Comparison of ENCODE assay signal across 9 mouse cellular contexts in the genomic region with DNA sequence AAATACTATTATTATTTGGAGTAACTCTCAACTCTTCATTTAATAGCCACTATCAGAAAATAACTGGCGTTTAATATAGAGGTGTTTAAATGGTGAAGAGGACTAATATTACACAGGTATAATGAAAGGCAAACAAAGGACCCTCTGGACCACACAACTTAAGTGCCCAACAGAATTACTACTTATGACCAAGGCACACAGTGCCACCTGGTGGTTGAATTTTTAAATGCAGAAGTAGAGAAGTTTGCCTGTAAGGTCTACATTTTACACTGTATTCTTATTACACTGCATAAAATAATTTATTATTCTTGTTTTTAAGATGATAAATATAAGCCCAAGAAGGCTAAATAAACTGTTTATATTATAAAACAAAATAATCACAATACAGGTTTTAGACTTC.
DNase-seq lines count a peak whose midpoint lies in the region; ATAC-seq and TF ChIP-seq lines count a peak whose summit lies in the region.
"Had no signal": no experiment of that assay in that cellular context is flagged by ENCODE, and none has a peak within 500 bp of the region (broad histone marks: within the 10 kb centered on the region; RNA-seq: fewer than 3 reads in every experiment).

No protein-coding gene starts in this region.

- WGBS in forebrain, postnatal 0 days, result 25% methylated on average over 1 of the region's 1 CpGs
- 17% methylated on average over 1 of the region's 1 CpGs for WGBS in forebrain, embryonic 12.5 days
- 26% methylated on average over 1 of the region's 1 CpGs for WGBS in midbrain, embryonic 11.5 days
- WGBS in midbrain, embryonic 15.5 days, result 39% methylated on average over 1 of the region's 1 CpGs
- WGBS in large intestine, adult 2 months, result 23% methylated on average over 1 of the region's 1 CpGs
- WGBS in neural tube, embryonic 11.5 days, result 28% methylated on average over 1 of the region's 1 CpGs

- no peak overlapping the region for H3K4me3 ChIP-seq in forebrain, postnatal 0 days (ENCODE audit: low read depth, low read length)
- H3K4me3 ChIP-seq in forebrain, embryonic 12.5 days (replicated peaks), result no peak overlapping the region
- H3K4me3 ChIP-seq in midbrain, embryonic 11.5 days (ENCODE audit: low read depth, low read length), result no peak overlapping the region
- H3K4me3 ChIP-seq in midbrain, embryonic 15.5 days, result no peak overlapping the region
- no peak overlapping the region for H3K4me3 ChIP-seq in neural tube, embryonic 11.5 days (ENCODE audit: low read depth, low read length)

- peak; percentile 77 for TF ChIP-seq CTCF in forebrain, postnatal 0 days (IDR thresholded peaks at IDR 0.05; ENCODE audit: low read depth)

- H3K4me1 ChIP-seq in forebrain, postnatal 0 days (ENCODE audit: insufficient read depth), result no peaks in the 10 kb centered on the region
- no peaks in the 10 kb centered on the region for H3K4me1 ChIP-seq in forebrain, embryonic 12.5 days
- no peaks in the 10 kb centered on the region for H3K4me1 ChIP-seq in midbrain, embryonic 11.5 days (ENCODE audit: control insufficient read depth, insufficient read depth, low read length)
- no peaks in the 10 kb centered on the region for H3K4me1 ChIP-seq in midbrain, embryonic 15.5 days
- H3K4me1 ChIP-seq in neural tube, embryonic 11.5 days (ENCODE audit: control insufficient read depth, insufficient read depth, low read length), result no peaks in the 10 kb centered on the region

- no peaks in the 10 kb centered on the region for H3K9me3 ChIP-seq in forebrain, postnatal 0 days (ENCODE audit: low read length)
- H3K9me3 ChIP-seq in forebrain, embryonic 12.5 days, result no peaks in the 10 kb centered on the region
- no peaks in the 10 kb centered on the region for H3K9me3 ChIP-seq in midbrain, embryonic 11.5 days (ENCODE audit: control insufficient read depth, low read length)
- H3K9me3 ChIP-seq in midbrain, embryonic 15.5 days, result no peaks in the 10 kb centered on the region
- H3K9me3 ChIP-seq in neural tube, embryonic 11.5 days (ENCODE audit: control insufficient read depth, low read length), result no peaks in the 10 kb centered on the region

- no peaks in the 10 kb centered on the region for H3K27me3 ChIP-seq in forebrain, postnatal 0 days (ENCODE audit: insufficient read depth, low read length)
- H3K27me3 ChIP-seq in forebrain, embryonic 12.5 days, result no peaks in the 10 kb centered on the region
- no peaks in the 10 kb centered on the region for H3K27me3 ChIP-seq in midbrain, embryonic 11.5 days (ENCODE audit: control insufficient read depth, insufficient read depth, low read length)
- no peaks in the 10 kb centered on the region for H3K27me3 ChIP-seq in midbrain, embryonic 15.5 days (replicated peaks)
- H3K27me3 ChIP-seq in neural tube, embryonic 11.5 days (ENCODE audit: control insufficient read depth, insufficient read depth, low read length), result no peaks in the 10 kb centered on the region

- no peak overlapping the region for H3K9ac ChIP-seq in forebrain, postnatal 0 days
- H3K9ac ChIP-seq in forebrain, embryonic 12.5 days, result no peak overlapping the region
- H3K9ac ChIP-seq in midbrain, embryonic 11.5 days (ENCODE audit: low read length), result no peak overlapping the region
- no peak overlapping the region for H3K9ac ChIP-seq in midbrain, embryonic 15.5 days
- no peak overlapping the region for H3K9ac ChIP-seq in neural tube, embryonic 11.5 days (ENCODE audit: low read length)

- H3K4me2 ChIP-seq in forebrain, postnatal 0 days (ENCODE audit: low read depth), result no peak overlapping the region
- H3K4me2 ChIP-seq in forebrain, embryonic 12.5 days, result no peak overlapping the region
- no peak overlapping the region for H3K4me2 ChIP-seq in midbrain, embryonic 11.5 days
- H3K4me2 ChIP-seq in midbrain, embryonic 15.5 days, result no peak overlapping the region
- H3K4me2 ChIP-seq in neural tube, embryonic 11.5 days (ENCODE audit: low read depth), result no peak overlapping the region

- peaks cover 3% of the 10 kb centered on the region; the same call in 1 of the 2 replicates for H3K36me3 ChIP-seq in forebrain, postnatal 0 days (ENCODE audit: insufficient read depth)
- peaks cover 10% of the 10 kb centered on the region; the same call in 1 of the 2 replicates for H3K36me3 ChIP-seq in forebrain, embryonic 12.5 days (replicated peaks)
- H3K36me3 ChIP-seq in midbrain, embryonic 11.5 days (ENCODE audit: control insufficient read depth, insufficient read depth, low read length), result no peaks in the 10 kb centered on the region; the same call in 1 of the 2 replicates
- 0 out of 2 replicates have a peak, but pooled peaks cover 4% of the 10 kb centered on the region for H3K36me3 ChIP-seq in midbrain, embryonic 15.5 days (replicated peaks)
- no peaks in the 10 kb centered on the region; the same call in none of the 2 replicates for H3K36me3 ChIP-seq in neural tube, embryonic 11.5 days (ENCODE audit: control insufficient read depth, insufficient read depth, low read length)

- DNase-seq in forebrain, postnatal 0 days, result peak; percentile 80
- peak; percentile 97 for DNase-seq in midbrain, embryonic 11.5 days (ENCODE audit: low spot score, missing footprints)
- DNase-seq in cerebellum, adult 8-10 months, result peak; percentile 53
- DNase-seq in large intestine, adult 2 months (ENCODE audit: low read depth, low spot score), result peak; percentile 32
- peak; percentile 34 for DNase-seq in neural tube, embryonic 11.5 days (ENCODE audit: low spot score)
- DNase-seq in frontal cortex, postnatal 25 days (ENCODE audit: low spot score in 2 of 2), result no peak

- no peak for ATAC-seq in forebrain, postnatal 0 days
- no peak for ATAC-seq in forebrain, embryonic 12.5 days (ENCODE audit: low FRiP score)
- ATAC-seq in midbrain, embryonic 11.5 days (ENCODE audit: low FRiP score), result no peak
- no peak for ATAC-seq in midbrain, embryonic 15.5 days (replicated peaks)
- ATAC-seq in neural tube, embryonic 11.5 days (ENCODE audit: insufficient read depth, low FRiP score, low TSS enrichment), result no peak

- H3K27ac ChIP-seq in forebrain, postnatal 0 days (ENCODE audit: low read depth, low read length), result no peak overlapping the region
- no peak overlapping the region for H3K27ac ChIP-seq in forebrain, embryonic 12.5 days
- H3K27ac ChIP-seq in midbrain, embryonic 11.5 days (ENCODE audit: low read depth, low read length), result no peak overlapping the region
- no peak overlapping the region for H3K27ac ChIP-seq in midbrain, embryonic 15.5 days
- no peak overlapping the region for H3K27ac ChIP-seq in neural tube, embryonic 11.5 days (ENCODE audit: low read depth, low read length)
- H3K27ac ChIP-seq: macrophage had no signal

Comparison
In these comparisons a context has a peak if more than half of its experiments do, and no peak if none do; other contexts are left out.
1. DNase-seq: peak in forebrain, postnatal 0 days (single experiment), midbrain, embryonic 11.5 days (single experiment), cerebellum, adult 8-10 months (single experiment), large intestine, adult 2 months (single experiment) and neural tube, embryonic 11.5 days (single experiment); none in frontal cortex, postnatal 25 days (0 of 2).